Mouse (Mus musculus) MEL (cell line): ENCODE measurements at regions not wholly inside any gene's neighbourhood (a gene's known extent, or its start where the extent isn't known, plus 50 kb on each side); places are given as distances from the start of the nearest gene placed in this dataset.

Experiments used
- DNase-seq: peaks from one replicate; pipeline ENCODE4 v3.0.0; 2011; ENCODE audit warnings: low read depth, low spot score
- H3K27ac ChIP-seq: 2 replicates; pipeline ENCODE4 v1.5.1; 2012; ENCODE audit warnings: low read depth, mild to moderate bottlenecking, control low read depth, low read length, moderate library complexity; ENCODE audit not compliant: control insufficient read depth
- H3K27me3 ChIP-seq, 2 experiments: fragments of 150-350 bp in 1 of 2; sonication (generic) in 1 of 2; 2 replicates each; pipeline ENCODE4 v1.6.1; 2012; ENCODE audit warnings: low read length in 2 of 2, mild to moderate bottlenecking in 2 of 2, improper control_type of control experiment in 1 of 2, moderate library complexity in 1 of 2; ENCODE audit not compliant: insufficient read depth in 2 of 2, control insufficient read depth in 1 of 2
- H3K36me3 ChIP-seq, 2 experiments: 2 replicates each; pipeline ENCODE4 v1.6.1; 2012 to 2014; ENCODE audit warnings: low read length in 2 of 2, improper control_type of control experiment in 1 of 2, inconsistent platforms in 1 of 2, mild to moderate bottlenecking in 1 of 2; ENCODE audit not compliant: insufficient read depth in 2 of 2, control insufficient read depth in 1 of 2
- H3K4me1 ChIP-seq, 2 experiments: fragments of 150-350 bp in 1 of 2; sonication (generic) in 1 of 2; 2 replicates each; pipeline ENCODE4 v1.6.1; 2012; ENCODE audit warnings: low read length in 2 of 2, improper control_type of control experiment in 1 of 2, mild to moderate bottlenecking in 1 of 2; ENCODE audit not compliant: insufficient read depth in 2 of 2, control insufficient read depth in 1 of 2
- H3K4me3 ChIP-seq, 2 experiments: fragments of 150-350 bp in 1 of 2; sonication (generic) in 1 of 2; 2 replicates each; pipeline ENCODE4 v1.5.1; 2012; ENCODE audit warnings: low read depth in 2 of 2, low read length in 2 of 2, mild to moderate bottlenecking in 2 of 2, moderate library complexity in 2 of 2, control low read depth in 1 of 2, improper control_type of control experiment in 1 of 2; ENCODE audit not compliant: control insufficient read depth in 1 of 2, insufficient read depth in 1 of 2
- H3K79me2 ChIP-seq: 2 replicates; pipeline ENCODE4 v1.6.1; 2012; ENCODE audit warnings: mild to moderate bottlenecking, low read length, moderate library complexity; ENCODE audit not compliant: control insufficient read depth, poor library complexity, insufficient read depth
- H3K9ac ChIP-seq: 2 replicates; pipeline ENCODE4 v1.6.1; 2012; ENCODE audit warnings: low read depth, mild to moderate bottlenecking, control low read depth, low read length, moderate library complexity; ENCODE audit not compliant: control insufficient read depth, poor library complexity, severe bottlenecking
- H3K9me3 ChIP-seq: fragments of 150-350 bp; sonication (generic); replicated peaks from 2 replicates; pipeline ENCODE4 v1.6.1; 2012; ENCODE audit warnings: mild to moderate bottlenecking, low read length, improper control_type of control experiment, moderate library complexity; ENCODE audit not compliant: insufficient read depth
- CHD1 ChIP-seq: IDR thresholded peaks from 2 replicates; pipeline ENCODE4 v1.6.1; 2012; ENCODE audit warnings: low read depth, mild to moderate bottlenecking, inconsistent platforms, low read length, improper control_type of control experiment
- CTCF ChIP-seq, 3 experiments: IDR thresholded peaks in 2 of 3; conservative IDR thresholded peaks in 1 of 3; 2 replicates each; pipeline ENCODE4 v1.5.1; 2011 to 2012; ENCODE audit warnings: low read length in 3 of 3, low read depth in 2 of 3, mild to moderate bottlenecking in 2 of 3, improper control_type of control experiment in 1 of 3, inconsistent platforms in 1 of 3, mixed read lengths in 1 of 3, moderate library complexity in 1 of 3; ENCODE audit not compliant: control insufficient read depth in 1 of 3, insufficient read depth in 1 of 3, poor library complexity in 1 of 3, severe bottlenecking in 1 of 3
- E2F4 ChIP-seq: IDR thresholded peaks from 2 replicates; pipeline ENCODE4 v1.6.1; 2011; ENCODE audit warnings: low read depth, low read length, improper control_type of control experiment, borderline replicate concordance
- ELF1 ChIP-seq: IDR thresholded peaks from 2 replicates; pipeline ENCODE4 v1.6.1; 2014; ENCODE audit warnings: low read depth, mild to moderate bottlenecking, inconsistent platforms, low read length, improper control_type of control experiment, moderate library complexity
- EP300 ChIP-seq, 2 experiments: IDR thresholded peaks; 2 replicates each; pipeline ENCODE4 v1.6.1; 2011; ENCODE audit warnings: improper control_type of control experiment in 2 of 2, low read length in 2 of 2, low read depth in 1 of 2, mild to moderate bottlenecking in 1 of 2
- GATA1 ChIP-seq: IDR thresholded peaks from 2 replicates; pipeline ENCODE4 v1.6.1; 2011; ENCODE audit warnings: low read depth, low read length, improper control_type of control experiment
- KAT2A ChIP-seq: conservative IDR thresholded peaks from 2 replicates; pipeline ENCODE4 v1.6.1; 2012; ENCODE audit warnings: low read depth, low read length, improper control_type of control experiment, inconsistent platforms
- MAX ChIP-seq: IDR thresholded peaks from 2 replicates; pipeline ENCODE4 v1.6.1; 2011; ENCODE audit warnings: low read length, improper control_type of control experiment
- MYB ChIP-seq: IDR thresholded peaks from 2 replicates; pipeline ENCODE4 v1.6.1; 2011; ENCODE audit warnings: mild to moderate bottlenecking, low read depth, low read length, improper control_type of control experiment
- NRF1 ChIP-seq: IDR thresholded peaks from 2 replicates; pipeline ENCODE4 v1.6.1; 2014; ENCODE audit warnings: low read depth, mild to moderate bottlenecking, inconsistent platforms, low read length, improper control_type of control experiment, moderate library complexity; ENCODE audit not compliant: poor library complexity, insufficient read depth, severe bottlenecking
- POLR2AphosphoS2 ChIP-seq: IDR thresholded peaks from 2 replicates; pipeline ENCODE4 v1.6.1; 2011; ENCODE audit warnings: low read length, improper control_type of control experiment
- POLR2AphosphoS5 ChIP-seq: IDR thresholded peaks from 2 replicates; pipeline ENCODE4 v1.6.1; 2012; ENCODE audit warnings: low read depth, borderline replicate concordance, mild to moderate bottlenecking, inconsistent platforms, low read length, moderate library complexity, mixed read lengths
- SIN3A ChIP-seq: IDR thresholded peaks from 2 replicates; pipeline ENCODE4 v1.6.1; 2012; ENCODE audit warnings: low read length, improper control_type of control experiment, inconsistent platforms
- SMC3 ChIP-seq: IDR thresholded peaks from 2 replicates; pipeline ENCODE4 v1.6.1; 2011; ENCODE audit warnings: low read depth, low read length, improper control_type of control experiment
- UBTF ChIP-seq: IDR thresholded peaks from 2 replicates; pipeline ENCODE4 v1.6.1; 2012; ENCODE audit warnings: low read depth, mild to moderate bottlenecking, inconsistent platforms, low read length, improper control_type of control experiment, moderate library complexity, borderline replicate concordance; ENCODE audit not compliant: insufficient read depth
- ZC3H11A ChIP-seq: IDR thresholded peaks from 2 replicates; pipeline ENCODE4 v1.6.1; 2012; ENCODE audit warnings: low read depth, mild to moderate bottlenecking, inconsistent platforms, low read length, improper control_type of control experiment
- ZMIZ1 ChIP-seq: IDR thresholded peaks from 2 replicates; pipeline ENCODE4 v1.6.1; 2012; ENCODE audit warnings: low read depth, mild to moderate bottlenecking, inconsistent platforms, low read length, improper control_type of control experiment, moderate library complexity
- ZNF384 ChIP-seq: IDR thresholded peaks from 2 replicates; pipeline ENCODE4 v1.6.1; 2012; ENCODE audit warnings: low read depth, mild to moderate bottlenecking, inconsistent platforms, low read length, improper control_type of control experiment

DNA sequence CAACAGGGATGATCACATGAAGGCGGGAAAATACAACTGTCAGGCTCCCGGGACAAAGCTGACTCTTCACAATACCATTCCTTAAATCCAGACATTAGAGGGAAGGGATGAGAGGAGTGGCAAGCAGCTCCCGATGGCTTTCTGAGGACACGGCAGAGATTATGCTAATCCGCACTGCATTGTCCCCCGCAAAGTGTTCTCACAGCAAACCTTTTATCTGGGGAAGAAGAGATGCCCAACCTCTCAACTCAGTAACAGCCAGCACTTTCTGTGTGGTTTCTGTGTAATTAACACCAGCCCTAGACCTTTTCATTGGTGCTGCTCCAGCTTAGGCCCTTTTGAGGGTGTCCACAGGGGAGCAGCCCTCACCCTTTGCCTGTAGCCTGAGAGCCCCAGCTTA lies 137.9 kb downstream of the Barhl2 start:
- H3K79me2 ChIP-seq: no peaks in the 10 kb centered on the region
- no peak overlapping the region for H3K27ac ChIP-seq
- DNase-seq: no peak
- H3K27me3 ChIP-seq: no peaks in the 10 kb centered on the region
- no peak overlapping the region for H3K4me3 ChIP-seq
- H3K9ac ChIP-seq: no peak overlapping the region
- H3K9me3 ChIP-seq: no peaks in the 10 kb centered on the region
- TF ChIP-seq MAX: no peak
- TF ChIP-seq KAT2A: no peak
- TF ChIP-seq ZMIZ1: no peak
- no peak for TF ChIP-seq E2F4
- TF ChIP-seq GATA1: no peak
- TF ChIP-seq ZNF384: no peak
- no peak for TF ChIP-seq CHD1
- TF ChIP-seq ZC3H11A: no peak
- TF ChIP-seq MYB: no peak
- TF ChIP-seq POLR2AphosphoS5: no peak
- TF ChIP-seq POLR2AphosphoS2: no peak
- no peak for TF ChIP-seq UBTF
- TF ChIP-seq SMC3: no peak
- no peak for TF ChIP-seq SIN3A
- no peak for TF ChIP-seq ELF1
- H3K36me3 ChIP-seq: no peaks in the 10 kb centered on the region
- no peaks in the 10 kb centered on the region for H3K4me1 ChIP-seq

DNA sequence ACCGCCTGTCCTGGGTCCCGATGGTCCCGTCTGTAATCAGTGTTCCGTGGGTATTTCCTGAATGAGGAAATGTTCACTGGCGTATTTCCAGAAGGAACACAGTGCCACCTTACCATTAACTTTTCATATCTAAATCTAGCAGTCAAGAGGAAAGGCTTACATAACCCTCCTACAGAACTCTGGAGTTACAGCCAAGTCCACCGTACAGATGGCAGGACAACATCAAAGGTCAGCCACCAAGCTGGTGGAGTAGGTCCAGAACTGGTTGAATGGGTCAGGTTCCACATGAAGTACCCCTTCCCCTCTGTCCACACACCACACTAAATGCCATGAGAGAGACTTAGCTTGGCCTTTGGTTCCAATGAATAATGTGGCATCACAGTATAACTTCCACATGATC lies 139.7 kb downstream of the Barhl2 start:
- H3K4me1 ChIP-seq: no peaks in the 10 kb centered on the region
- no peak for DNase-seq
- no peak overlapping the region for H3K4me3 ChIP-seq

More for the DNA sequence above, 139.7 kb downstream of the Barhl2 start:
- Histone ChIP-seq H3K79me2 (no peaks in the 10 kb centered on the region), H3K9me3 (no peaks in the 10 kb centered on the region), H3K27me3 (no peaks in the 10 kb centered on the region), H3K27ac (no peak overlapping the region), H3K36me3 (no peaks in the 10 kb centered on the region), H3K9ac (no peak overlapping the region)
- TF ChIP-seq CTCF (IDR thresholded peaks at IDR 0.05 in 2 of 3, conservative IDR thresholded peaks at IDR 0.05 in 1 of 3; ENCODE audit: control insufficient read depth in 1 of 3, insufficient read depth in 1 of 3, low read depth in 2 of 3, low read length in 3 of 3, poor library complexity in 1 of 3, severe bottlenecking in 1 of 3) (no peak), EP300 (IDR thresholded peaks at IDR 0.05; ENCODE audit: low read depth in 1 of 2, low read length in 2 of 2) (no peak), UBTF (no peak), NRF1 (no peak), MAX (no peak)
